Mouse (Mus musculus) olfactory bulb, adult 2 months (tissue): ENCODE data around the gene Banp.

Source experiments
- CTCF ChIP-seq: fragments of 200-500 bp; IDR thresholded peaks from 2 replicates; pipeline ENCODE4 v1.5.1; 2012; ENCODE audit warnings: low read depth, mild to moderate bottlenecking, low read length, moderate library complexity; ENCODE audit not compliant: insufficient read depth
- POLR2A ChIP-seq: fragments of 200-500 bp; IDR thresholded peaks from 2 replicates; pipeline ENCODE4 v1.6.1; 2012; ENCODE audit warnings: mild to moderate bottlenecking, low read depth, low read length, moderate library complexity; ENCODE audit not compliant: insufficient read depth

- TF ChIP-seq CTCF (0 out of 2 replicates have a peak, but pooled peaks have one; percentile 14), POLR2A (no peak)
These were observed 22.2 kb upstream of the Banp start for GRCm38 (mm10) chr8:121927316-121927715.
